Mouse (Mus musculus) MN1 (cell line): ENCODE data around the gene Wdsub1.

Source experiments
- DNase-seq: peaks from one replicate; pipeline ENCODE4 v3.0.0-alpha.2; 2016; ENCODE audit warnings: low spot score

The Wdsub1 gene

GRCm38 (mm10) chr2:59841944-59842343 is 40.4 kb downstream of the Wdsub1 start:
- DNase-seq, result no peak

GRCm38 (mm10) chr2:59841189-59841939 is 41.0 kb downstream of the Wdsub1 start:
- no peak for DNase-seq

GRCm38 (mm10) chr2:59840191-59840590 is 42.2 kb downstream of the Wdsub1 start:
- DNase-seq, result no peak

GRCm38 (mm10) chr2:59839755-59840154 is 42.6 kb downstream of the Wdsub1 start:
- DNase-seq, result no peak

GRCm38 (mm10) chr2:59838825-59839224 is 43.6 kb downstream of the Wdsub1 start:
- no peak for DNase-seq

- no peak for DNase-seq
Observed at GRCm38 (mm10) chr2:59831831-59832230, 50.6 kb downstream of the Wdsub1 start.

GRCm38 (mm10) chr2:59830940-59831339 is 51.5 kb downstream of the Wdsub1 start:
- no peak for DNase-seq

- no peak for DNase-seq
Observed at GRCm38 (mm10) chr2:59830151-59830550, 52.2 kb downstream of the Wdsub1 start.

- DNase-seq, result no peak
Observed at GRCm38 (mm10) chr2:59829718-59830117, 52.7 kb downstream of the Wdsub1 start.

- peak; percentile 32 for DNase-seq
Observed at GRCm38 (mm10) chr2:59828777-59829508, 53.4 kb downstream of the Wdsub1 start.

GRCm38 (mm10) chr2:59828103-59828655 is 54.2 kb downstream of the Wdsub1 start:
- DNase-seq, result no peak

GRCm38 (mm10) chr2:59825380-59825779 is 57.0 kb downstream of the Wdsub1 start:
- no peak for DNase-seq

GRCm38 (mm10) chr2:59824289-59824688 is 58.1 kb downstream of the Wdsub1 start:
- peak; percentile 21 for DNase-seq

GRCm38 (mm10) chr2:59821044-59821443 is 61.3 kb downstream of the Wdsub1 start:
- no peak for DNase-seq

- DNase-seq, result no peak
Observed at GRCm38 (mm10) chr2:59820088-59820487, 62.3 kb downstream of the Wdsub1 start.

- no peak for DNase-seq
Observed at GRCm38 (mm10) chr2:59819415-59819814, 63.0 kb downstream of the Wdsub1 start.

GRCm38 (mm10) chr2:59818663-59819062 is 63.7 kb downstream of the Wdsub1 start:
- no peak for DNase-seq

GRCm38 (mm10) chr2:59814997-59815396 is 67.4 kb downstream of the Wdsub1 start:
- DNase-seq, result no peak

- no peak for DNase-seq
Observed at GRCm38 (mm10) chr2:59813457-59813856, 68.9 kb downstream of the Wdsub1 start.

- no peak for DNase-seq
Observed at GRCm38 (mm10) chr2:59812641-59813040, 69.8 kb downstream of the Wdsub1 start.

GRCm38 (mm10) chr2:59811247-59811646 is 71.1 kb downstream of the Wdsub1 start:
- DNase-seq, result no peak

GRCm38 (mm10) chr2:59810039-59810438 is 72.4 kb downstream of the Wdsub1 start:
- DNase-seq, result no peak

- no peak for DNase-seq
Observed at GRCm38 (mm10) chr2:59808608-59809007, 73.8 kb downstream of the Wdsub1 start.
